Mouse (Mus musculus) skeletal muscle tissue, adult 2 months (tissue): ENCODE results near the gene Fam69a.
"Not testable (repeated sequence)": the region's sequence is repeated elsewhere in the genome, so short reads cannot be mapped to it uniquely, and the experiment has no call there.

Experiments
- DNase-seq: peaks from one replicate; pipeline ENCODE4 v3.0.0-alpha.2; 2012; ENCODE audit warnings: low read depth, low spot score

The Fam69a gene

GRCm38 (mm10) chr5:107982016-107982415 lies 4.9 kb downstream of the Fam69a start:
- no peak for DNase-seq

DNA sequence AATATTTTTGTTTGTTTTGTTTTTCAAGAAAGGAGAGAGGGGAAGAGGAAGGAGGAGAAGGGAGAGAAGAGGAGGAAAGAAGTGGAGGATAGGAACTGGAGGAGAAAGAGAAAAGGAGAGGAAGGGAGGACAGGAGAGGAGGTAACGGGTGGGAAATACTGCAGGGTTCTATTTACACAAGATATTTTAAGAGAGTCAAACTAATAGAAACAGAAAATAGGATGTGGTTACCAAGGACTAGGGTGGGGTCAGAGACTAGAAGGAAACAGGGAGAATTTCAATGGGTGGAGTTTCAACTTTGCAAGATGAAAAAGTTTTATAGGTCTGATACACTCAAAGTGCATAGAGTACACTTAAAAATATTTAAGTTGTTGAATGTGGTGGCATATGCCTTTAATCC lies 7.0 kb downstream of the Fam69a start:
- no peak for DNase-seq

DNA sequence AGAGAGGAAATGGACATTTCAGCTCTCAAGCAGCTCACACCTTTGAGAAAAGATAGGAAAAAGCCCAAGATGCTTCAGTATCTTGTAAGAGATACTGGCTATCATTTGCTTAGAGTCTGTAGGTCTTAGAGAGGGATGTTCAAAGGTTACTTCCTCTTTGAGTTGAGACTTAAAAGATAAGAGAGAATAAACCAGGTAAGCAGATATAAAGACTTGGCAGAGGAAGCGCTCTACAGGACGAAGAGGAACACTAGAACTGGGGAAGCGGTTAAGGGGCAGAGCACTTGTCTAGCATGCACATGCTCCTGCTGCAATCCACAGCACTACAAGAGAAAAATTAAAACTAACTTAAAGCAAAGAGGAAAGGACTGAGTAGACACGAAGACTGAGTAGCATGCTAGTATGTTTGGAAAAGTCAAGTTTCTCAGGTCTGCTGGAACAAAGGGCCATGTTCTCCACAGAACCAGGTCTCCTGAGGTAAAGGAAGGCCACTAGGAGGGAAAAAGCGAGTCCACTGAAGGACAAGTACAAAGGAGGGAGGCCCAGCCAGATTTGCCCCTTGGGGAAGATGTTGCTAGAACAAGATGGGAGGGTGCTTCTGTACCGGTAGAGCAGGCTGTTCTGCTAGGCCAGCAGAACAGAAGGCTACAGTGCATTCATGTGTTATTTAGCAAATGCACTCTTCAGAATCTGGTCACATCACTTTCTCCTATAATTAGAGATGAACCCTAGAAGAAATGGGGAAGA lies 8.4 kb downstream of the Fam69a start:
- DNase-seq, result no peak

DNA sequence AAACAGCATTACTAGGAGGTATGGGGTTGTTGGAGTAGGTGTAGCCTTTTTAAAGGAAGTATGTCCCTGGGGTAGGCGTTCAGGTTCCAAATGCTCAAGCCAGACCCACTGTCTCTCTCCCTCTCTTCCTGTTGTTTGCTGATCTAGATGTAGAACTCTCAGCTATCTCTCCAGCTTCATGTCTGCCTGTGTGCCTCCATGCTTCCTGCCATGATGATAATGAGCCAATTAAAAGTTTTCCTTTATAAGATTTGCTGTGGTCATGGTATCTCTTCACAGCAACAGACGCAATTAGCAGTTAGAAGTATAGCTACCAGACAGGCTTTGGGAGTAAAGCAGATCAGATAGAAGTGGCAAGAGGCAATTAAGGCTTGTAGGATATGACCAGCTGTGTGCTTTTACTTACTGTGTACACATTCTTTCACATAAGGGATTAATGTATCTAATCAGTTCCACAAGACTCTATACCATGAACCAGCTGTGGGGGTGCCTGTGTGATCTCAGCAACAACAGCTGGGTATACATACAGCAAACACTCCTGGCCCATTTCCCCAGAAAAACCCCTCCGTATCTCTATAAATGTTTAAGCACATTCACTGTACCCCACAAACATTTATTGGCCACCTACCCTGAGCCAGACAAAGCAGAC lies 9.1 kb downstream of the Fam69a start:
- no peak for DNase-seq

GRCm38 (mm10) chr5:107973310-107973709 lies 13.6 kb downstream of the Fam69a start:
- DNase-seq, result no peak

GRCm38 (mm10) chr5:107972444-107973272 lies 14.2 kb downstream of the Fam69a start:
- no peak for DNase-seq

GRCm38 (mm10) chr5:107971069-107971468 lies 15.8 kb downstream of the Fam69a start:
- DNase-seq, result no peak

GRCm38 (mm10) chr5:107969818-107970217 lies 17.1 kb downstream of the Fam69a start:
- not testable (repeated sequence) for DNase-seq

- no peak for DNase-seq
Measured at GRCm38 (mm10) chr5:107968079-107968478, 18.8 kb downstream of the Fam69a start.

DNA sequence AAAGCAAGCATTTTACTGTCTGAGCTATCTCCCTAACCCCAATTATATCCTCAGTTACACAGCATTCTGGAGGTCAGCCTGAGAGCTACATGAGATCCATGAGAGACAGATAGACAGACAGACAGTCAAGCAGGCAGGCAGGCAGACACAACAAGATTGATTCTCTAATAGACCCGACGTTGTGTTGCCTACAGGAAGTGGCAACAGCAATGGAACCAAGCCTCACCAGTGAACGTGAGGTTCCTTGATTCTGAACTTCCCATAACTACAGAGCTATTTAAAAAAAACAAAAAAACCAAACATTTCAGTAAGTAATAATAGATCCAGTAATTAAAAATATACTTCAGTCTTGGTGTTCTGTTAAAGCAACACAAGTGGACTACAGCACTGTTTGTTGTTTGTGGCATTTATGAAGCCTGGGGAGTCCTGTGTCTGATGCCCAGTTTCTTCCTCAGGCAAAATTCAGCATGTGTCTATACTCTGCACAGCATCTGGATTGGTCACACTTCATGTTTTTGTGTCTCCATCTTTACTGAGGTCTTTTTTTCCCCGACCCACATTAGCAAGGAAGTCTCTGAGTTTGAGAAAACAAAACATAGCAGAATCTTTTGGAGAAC lies 19.9 kb downstream of the Fam69a start:
- DNase-seq, result no peak

DNA sequence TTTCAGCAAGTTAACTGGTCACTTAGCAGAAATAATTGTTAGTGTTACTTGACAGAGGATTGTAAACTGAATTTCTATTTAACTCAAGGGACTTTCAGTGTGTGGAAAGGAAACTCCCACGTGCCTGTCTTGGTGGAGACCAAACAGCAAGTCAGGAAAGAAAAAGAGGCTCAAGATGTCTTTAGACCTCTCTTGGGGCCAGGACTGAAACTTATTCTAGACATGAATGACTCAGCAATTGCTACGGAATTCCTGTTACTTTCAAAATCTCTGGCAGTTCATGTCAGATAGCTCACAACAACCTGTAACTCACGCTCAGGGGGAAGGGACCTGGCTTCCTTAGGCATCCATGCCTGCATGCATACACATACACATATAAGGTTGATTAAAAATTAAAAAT lies 20.7 kb downstream of the Fam69a start:
- peak; percentile 42 for DNase-seq

DNA sequence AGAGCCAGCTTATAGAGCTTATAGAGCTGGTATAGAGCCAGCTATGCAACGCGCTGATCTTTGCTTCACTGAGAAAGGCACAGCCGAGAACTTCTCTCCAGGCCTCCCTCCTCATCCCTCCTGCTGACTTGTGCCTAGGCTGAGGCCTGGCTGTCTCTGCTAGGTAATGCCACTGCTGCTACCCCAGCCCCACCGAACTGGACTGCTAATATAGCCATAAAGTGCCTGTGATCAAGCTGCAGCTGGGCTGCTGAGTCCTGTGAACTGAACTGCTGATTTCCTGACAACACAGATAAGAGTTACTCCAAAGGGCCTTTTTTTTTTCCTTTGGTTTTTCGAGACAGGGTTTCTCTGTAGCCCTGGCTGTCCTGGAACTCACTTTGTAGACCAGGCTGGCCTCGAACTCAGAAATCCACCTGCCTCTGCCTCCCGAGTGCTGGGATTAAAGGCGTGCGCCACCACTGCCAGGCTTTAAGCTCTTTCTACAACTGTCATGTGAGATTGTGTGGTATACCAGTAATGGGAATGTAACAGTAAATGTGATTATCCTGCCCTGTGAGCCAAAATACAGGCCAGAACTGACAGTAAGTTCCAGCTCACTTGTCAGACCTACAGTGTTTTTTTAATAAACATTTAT lies 21.4 kb downstream of the Fam69a start:
- no peak for DNase-seq

DNA sequence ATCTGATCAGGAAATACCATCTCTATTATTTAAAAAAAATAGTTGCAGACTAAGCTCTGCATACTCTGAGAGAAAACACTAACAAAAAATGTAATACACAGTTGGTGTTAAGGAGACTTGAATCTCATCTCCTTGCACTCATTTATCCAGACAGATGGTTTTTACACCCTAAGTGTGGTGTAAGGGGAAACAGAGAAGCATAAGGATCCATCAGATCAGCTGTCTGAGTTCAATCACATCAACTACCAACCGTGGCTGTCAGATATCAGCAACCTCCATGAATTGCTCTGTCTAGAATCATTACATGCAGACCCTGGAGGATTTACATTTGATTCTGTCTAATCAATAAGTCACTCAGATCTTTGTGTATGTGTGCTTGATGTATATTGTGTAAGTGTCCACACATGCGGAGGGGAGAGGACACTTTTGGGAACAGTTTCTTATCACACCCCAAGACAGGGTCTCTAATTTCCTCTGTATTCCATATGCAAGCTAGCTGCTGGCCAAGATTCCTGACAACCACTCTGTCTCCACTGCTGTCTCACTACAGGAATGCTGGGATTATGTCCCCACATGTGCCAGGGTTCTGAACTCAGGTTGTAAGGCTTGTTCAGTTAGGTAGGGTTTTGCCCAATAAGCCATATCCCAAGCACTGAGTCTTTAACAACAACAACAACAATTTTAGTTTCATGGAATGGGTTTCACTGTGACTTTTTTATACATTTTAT lies 22.7 kb downstream of the Fam69a start:
- DNase-seq, result no peak

- peak; percentile 91 for DNase-seq
Measured at GRCm38 (mm10) chr5:107961438-107962251, 25.2 kb downstream of the Fam69a start.

DNA sequence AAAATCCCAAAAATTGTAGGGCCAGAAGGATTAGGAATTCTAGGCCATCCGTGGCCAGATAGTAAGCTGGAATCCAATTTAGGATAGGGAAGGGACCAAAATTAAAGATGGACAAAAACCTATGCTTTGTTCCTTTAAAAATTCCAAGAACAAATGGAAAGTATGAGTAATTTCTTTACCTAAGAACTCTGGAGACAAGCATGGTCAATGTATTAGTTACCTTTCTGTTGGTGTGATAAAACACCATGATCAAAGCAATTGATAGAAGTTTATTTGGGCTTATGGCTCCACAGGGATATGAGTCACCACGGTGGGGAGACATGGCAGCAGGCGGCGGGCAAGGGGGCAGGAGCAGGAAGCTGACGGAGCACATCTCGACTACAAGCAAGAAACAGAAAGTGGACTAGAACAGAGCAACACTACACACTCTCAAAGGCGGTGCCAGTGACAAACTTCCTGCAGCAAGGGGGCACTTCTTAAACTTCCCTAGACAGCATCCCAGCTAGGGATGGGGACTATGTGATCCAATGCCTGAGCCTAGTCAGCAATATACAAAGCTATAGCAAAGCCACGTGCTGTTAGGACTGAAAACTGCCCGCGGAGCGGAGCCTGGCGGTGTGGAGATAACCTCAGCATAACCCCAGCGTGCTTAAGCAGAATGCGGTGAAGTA lies 26.2 kb downstream of the Fam69a start:
- no peak for DNase-seq

GRCm38 (mm10) chr5:107959624-107960300 lies 27.1 kb downstream of the Fam69a start:
- DNase-seq, result no peak

- no peak for DNase-seq
Measured at GRCm38 (mm10) chr5:107950643-107951042, 36.2 kb downstream of the Fam69a start.

- DNase-seq, result no peak
Measured at GRCm38 (mm10) chr5:107949607-107950006, 37.3 kb downstream of the Fam69a start.

GRCm38 (mm10) chr5:107948899-107949298 lies 38.0 kb downstream of the Fam69a start:
- no peak for DNase-seq
